Mouse (Mus musculus): ENCODE measurements at regions not wholly inside any gene's neighbourhood (a gene's known extent, or its start where the extent isn't known, plus 50 kb on each side); places are given as distances from the start of the nearest gene placed in this dataset.

DNA sequence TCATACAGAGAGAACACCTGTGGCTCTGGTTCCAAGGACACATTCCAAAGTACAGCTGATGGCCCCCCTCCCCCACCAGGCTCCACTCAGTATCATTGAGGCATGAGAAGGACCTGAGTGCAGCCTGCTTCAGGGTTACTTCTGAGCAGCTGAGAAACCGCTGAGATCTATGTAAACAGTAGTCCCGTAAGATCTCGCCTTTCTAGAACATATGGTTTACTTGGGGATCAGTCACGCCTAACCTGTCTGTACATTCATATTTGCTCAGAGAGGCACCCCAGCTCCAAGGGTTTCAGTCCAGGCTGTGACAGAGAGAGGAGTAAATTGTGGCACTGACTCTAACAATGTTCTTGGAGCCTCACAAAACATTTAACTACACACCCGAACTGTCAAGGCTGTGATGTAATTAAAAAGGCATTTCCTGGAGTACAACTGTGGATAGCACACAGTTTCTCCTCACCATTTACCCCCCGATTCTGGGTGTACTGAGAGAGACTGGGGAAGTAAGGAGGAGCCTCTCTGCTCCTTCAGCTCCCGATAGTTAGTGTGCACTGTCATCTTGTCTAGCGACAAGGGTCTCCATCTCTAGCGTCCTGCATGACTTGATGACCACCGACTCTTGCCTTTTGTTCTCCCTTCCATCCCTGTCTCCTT lies 155.7 kb downstream of the Dad1 start:
- DNase-seq (ENCODE audit: low spot score in 2 of 2) = no peak

DNA sequence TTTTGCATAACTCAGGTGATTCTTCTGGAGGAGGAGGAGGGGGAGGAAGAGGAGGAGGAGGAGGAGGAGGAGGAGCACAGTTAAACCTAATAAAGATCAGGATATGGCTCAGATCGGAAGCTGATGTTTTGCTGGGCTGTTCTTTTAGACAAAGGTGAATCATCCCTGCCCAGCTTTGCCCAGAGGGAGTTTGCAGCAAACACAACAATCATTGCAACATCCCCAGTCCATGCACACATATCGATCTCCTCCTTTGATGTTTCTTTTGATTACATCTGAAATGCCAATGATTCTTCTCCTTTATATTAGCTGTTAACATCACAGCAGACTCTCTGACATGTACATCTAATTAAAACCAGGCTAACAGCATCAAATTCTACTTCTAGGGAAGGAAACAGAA lies 156.9 kb downstream of the Dad1 start:
- DNase-seq (ENCODE audit: low spot score in 2 of 2) = no peak

DNA sequence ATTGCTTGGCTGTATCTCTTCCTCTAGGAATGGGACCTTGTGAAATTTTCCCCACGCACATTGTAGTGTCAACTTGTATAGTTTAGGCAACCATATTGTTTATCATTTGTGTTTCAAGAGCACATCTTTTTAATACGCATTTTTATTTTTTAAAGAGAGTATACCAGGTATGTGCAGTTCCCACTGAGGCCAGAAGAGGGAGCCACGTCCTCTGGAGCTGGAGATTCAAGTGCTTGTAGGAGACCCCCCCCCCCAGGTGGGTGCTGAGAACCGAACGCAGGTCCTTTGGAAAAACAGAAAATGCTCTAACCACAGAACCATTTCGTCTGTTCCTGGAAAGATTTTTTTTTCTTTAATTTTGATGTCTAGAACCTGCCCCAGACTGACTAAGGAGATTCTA lies 161.5 kb downstream of the Dad1 start:
- DNase-seq (ENCODE audit: low spot score in 2 of 2) = no peak

DNA sequence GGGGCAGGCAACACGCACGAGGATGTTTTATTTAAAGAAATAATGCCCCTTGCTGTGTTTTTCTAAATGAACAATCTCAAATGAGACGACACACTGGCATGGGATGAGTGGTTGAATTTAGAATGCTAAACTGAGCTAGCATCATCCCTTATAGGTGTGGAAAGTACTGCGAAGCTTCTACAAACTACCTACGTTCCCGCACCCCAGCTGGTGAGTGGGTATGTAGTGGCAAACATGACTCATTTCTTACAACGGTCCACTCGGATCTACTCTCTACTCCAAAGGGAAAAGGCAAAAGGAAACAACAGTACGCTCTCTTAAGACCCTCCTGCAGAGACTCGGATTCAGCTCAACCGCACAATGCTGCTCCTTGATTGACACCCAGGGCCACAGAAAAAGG lies 167.2 kb downstream of the Dad1 start:
- DNase-seq (ENCODE audit: low spot score in 2 of 2) = peak; percentile 82 to 89

DNA sequence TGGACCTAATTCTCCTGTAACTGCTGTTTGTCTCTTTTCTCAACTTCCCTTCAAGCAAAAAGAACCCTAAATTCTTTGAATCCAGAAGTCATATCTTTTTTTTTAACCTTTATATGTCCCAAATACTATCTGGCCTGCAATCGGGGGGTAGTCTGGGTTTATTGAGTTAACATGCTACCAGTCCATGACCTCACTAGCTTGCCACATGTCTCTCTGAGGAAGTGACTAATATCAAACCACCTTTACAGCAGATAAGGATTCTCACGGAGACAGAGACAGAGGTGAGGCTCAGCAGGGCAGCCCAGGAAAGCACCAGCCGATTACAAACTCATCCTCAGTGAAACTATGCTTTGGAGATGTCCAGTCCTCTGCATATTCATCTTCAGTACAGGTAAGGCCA lies 179.2 kb downstream of the Dad1 start:
- no peak for DNase-seq (ENCODE audit: low spot score in 2 of 2)

DNA sequence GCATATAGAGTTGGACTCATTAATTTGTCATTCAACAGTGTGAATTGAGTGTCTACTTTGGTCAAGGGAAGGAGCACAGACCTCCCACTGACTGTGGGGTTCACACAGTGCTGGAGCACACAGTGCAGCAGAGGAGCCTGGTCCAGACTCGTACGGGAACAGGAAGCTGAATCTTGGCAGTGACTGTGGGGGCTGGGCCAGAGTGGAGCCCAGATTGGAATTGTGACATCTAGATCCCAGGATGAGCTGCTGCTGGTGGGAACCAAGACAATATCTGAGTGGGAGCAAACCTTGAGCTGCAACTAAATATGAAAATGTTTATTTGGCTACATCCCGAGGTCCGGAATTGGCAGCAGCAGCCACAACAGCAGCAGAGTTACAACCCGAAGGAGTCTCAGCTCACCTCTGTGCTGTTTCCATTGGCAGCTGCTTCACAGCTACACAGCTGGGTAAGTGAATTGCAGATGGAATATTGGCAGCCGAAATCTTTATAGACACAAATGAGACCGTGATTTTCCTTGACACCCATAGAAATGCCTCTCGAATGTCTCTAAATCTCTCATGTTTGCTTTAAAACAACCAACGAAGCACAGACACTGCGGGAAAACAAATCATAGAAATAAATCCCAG lies 181.5 kb downstream of the Dad1 start:
- no peak for DNase-seq (ENCODE audit: low spot score in 2 of 2)

DNA sequence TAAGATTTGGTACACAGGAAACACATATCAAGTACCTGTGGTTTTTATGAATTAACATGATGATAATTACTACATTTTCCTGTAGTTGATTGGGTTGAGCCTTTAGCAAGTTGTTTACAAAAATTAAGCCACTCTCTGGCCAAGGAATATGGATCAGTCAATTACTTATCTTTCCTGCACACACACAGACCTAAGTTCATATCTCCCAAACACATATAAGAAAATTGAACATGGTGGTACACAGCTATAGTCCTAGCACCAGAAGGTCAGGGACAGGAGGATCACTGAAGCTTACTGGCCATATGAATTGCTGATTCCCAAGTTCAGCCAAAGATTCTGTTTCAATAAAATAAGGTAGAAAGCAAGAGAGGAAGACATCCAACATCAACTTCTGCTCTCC lies 183.7 kb downstream of the Dad1 start:
- no peak for DNase-seq (ENCODE audit: low spot score in 2 of 2)

DNA sequence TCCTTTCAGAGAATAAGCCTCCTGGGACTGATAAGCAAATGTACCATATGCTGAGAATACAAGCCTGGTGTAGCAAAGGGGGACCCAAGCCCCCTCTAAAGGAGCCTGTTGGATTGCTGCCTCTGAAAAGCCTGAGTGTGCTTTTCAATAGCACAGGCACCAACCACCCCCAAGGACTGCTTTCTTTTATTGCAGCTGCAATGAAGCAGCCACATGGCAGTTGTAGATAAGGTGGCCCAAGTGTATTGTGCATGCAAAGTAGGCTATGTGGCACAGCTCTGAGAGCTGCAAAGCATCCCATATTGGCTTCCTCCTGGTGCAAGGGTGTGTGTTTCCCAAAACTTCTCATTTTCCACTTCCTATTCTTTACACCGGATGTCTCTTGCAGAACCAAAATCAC lies 185.2 kb downstream of the Dad1 start:
- no peak for DNase-seq (ENCODE audit: low spot score in 2 of 2)

DNA sequence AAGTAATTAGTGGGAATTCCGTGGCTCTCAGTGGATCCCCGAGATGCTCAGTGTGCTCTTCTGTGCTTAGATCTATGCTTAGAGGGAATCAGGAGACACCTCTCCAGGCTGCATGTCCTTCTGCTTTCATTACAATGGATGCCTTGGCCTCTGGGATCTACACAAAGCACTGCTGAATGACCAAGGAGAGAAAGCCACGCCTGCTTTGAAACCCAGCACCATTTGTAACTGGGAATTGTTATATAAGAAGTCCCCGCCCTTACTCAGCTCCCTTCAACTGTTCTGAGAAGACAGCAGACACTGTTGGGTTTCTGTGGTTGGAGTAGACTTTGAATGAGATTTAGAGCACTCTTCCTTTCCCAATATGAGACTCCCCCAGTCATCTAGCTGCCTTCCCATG lies 188.4 kb downstream of the Dad1 start:
- DNase-seq (ENCODE audit: low spot score in 2 of 2) = no peak

DNA sequence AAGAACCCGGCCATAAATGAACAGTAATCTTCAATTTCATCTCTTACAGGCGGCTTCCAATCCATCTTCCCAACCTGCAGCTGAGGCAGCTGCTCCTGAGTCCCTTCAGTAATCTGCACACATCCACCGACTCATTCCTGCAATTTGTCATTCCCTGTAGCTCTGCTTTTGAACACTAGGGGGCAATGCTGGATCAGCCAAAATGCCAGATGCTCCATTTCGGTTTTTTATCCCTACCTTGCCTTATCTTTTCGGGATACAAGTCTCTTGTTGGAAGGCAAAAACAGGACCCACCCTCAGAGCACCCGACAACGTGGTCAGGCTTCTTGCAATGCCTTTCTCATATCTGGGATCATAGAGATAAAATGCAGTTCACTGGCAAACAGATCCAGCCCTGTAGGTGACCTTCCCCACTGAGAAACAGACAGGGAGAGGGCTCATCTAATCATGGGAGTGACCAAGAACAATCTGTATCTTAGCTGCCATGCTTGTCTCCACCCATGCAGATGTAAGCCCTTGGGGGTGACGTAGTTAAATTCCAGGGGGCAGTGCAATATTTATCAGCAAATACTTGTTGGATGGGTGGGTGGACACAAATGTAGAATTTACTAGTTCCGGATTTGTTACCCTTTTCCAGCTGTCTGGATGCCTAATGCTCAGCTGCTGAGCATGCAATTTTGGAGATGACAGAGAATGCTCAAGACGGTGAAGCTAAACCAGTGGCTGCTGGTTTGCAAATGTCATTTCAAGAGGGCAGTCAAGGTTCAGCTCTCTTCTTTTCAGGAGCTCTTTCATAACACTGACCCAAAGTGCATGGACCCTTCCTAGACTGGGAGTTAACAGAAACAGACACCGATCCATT lies 189.1 kb downstream of the Dad1 start:
- peak; percentile 90 to 93 for DNase-seq (ENCODE audit: low spot score in 2 of 2)

DNA sequence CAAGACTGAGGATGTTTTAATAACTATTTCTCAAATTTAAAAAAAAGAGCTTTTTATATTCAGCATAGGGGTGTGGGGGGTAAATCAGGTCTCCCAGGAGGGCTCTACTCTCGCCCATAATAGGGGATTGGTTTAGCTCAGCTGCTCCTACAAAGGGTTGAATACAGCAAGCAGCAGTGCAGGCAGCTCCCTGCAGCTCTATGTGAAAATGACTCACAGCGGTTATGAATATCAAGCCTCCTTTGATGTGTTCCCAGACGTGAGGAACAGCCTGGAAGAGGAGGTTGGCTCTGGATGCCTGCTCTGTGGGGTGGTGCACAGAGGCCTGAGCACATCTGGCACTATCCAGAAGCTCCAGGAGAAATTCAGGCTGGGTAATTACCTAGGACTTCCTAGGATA lies 192.3 kb downstream of the Dad1 start:
- no peak for DNase-seq (ENCODE audit: low spot score in 2 of 2)

DNA sequence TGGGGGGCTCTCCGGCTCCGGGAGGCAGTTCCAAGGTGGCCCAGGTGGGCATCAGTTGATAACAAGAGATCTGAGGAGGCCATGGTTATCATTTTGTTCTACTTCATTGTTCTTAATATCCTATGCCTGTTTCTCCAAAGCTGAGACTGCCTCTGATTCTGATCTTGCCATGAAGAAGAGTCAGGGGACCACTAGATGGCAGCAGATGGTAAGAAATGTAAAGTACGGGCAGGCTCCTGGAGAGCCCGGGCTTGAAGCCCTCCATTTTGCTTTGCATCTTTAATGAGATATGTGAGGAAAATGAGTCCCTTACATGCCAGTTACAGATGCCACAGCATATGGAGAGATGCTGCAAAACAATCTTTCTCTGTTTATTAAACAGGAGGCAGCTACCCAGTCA lies 194.1 kb downstream of the Dad1 start:
- DNase-seq (ENCODE audit: low spot score in 2 of 2) = peak; percentile 86 to 89

DNA sequence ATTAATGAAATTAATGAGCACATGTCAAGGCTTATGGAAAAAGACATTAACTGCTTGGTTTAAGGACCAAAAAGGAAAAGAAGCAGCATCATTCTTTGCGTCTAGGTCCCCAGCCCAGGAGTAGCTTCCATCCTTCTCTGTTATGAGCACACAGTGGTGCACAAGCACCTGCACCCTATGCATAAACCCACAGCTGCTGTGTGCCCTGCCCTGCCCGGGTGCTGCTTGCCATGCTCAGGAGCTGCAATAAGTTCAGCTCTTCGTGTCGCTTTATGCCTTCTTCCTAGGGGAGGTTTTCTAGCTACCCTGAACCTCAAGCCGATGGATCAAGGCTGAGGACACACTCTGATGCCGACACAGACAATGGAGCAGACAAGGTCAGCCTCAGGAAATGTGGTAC lies 194.8 kb downstream of the Dad1 start:
- no peak for DNase-seq (ENCODE audit: low spot score in 2 of 2)

DNA sequence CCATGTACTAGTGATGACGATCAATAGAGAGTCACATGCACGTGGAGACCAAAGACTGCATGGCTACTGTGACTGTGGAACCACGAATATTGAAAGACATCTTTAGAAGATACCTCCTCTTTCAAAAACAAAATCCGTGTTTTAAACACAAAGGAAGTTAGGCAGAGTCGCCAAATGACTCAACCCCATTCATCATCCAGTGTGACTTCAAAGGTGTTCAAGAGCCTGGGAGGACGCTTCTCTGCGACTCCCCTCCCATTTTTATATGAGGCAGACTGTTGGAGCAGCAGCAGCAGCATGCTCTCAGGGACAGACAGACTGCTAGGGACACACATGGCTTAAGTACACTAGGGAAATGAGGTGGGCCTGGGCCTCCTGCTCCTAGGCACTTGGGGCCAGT lies 197.2 kb downstream of the Dad1 start:
- DNase-seq (ENCODE audit: low spot score in 2 of 2) = no peak

DNA sequence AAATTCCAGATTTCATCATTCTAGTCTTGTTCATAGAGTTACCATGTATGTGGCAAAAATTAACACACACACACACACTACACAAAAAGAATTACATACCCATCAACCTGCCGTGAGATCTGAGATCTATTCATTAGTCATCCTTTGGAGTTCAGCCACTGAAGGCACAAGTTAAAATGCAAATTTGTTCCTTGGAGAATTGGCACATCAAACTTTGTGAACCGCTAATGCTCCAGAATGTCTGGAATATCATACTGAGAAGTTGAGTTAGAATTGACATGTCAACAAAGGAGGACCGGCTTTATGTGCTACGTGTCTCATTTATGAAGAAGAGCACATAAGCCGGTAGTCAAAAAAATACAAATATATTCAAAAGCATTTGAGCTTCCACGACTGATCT lies 198.5 kb downstream of the Dad1 start:
- no peak for DNase-seq (ENCODE audit: low spot score in 2 of 2)

DNA sequence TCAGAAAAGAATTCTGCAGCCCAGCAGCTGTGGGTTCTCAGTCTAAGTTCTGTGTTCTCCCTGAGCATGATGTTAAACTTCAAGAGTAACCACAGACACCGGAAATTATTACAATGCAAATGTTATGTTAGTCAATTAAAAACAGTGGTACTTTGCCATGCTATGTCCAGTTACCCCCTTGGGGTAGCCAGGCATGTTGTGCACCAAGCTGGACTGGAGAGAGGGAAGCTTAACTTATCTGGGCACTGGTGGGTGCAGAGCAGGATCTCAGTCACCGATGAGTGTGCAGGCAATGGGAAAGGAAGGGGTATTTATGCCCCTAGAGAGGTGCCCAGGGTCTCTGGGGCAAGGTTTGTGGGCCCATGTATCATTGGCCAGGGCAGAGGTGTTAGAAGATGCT lies 211.6 kb downstream of the Dad1 start:
- no peak for DNase-seq (ENCODE audit: low spot score in 2 of 2)

DNA sequence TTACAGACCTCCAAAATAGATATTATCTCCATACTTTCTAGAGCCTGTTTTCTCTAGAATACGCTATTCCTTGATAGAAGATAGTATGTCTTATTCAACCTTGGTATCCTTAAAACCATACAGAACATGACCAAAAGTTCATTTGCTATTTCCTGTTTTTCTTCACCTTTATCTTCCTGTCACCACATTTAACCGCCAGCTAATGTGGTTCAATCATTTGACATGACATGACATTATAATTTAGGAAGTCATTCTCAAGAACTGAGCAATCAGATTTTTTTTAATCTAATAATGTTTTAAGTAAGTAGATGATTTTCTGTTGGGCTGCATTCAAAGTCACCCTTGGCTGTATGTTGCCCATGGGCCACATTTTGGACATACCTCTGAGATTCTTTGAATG lies 213.3 kb downstream of the Dad1 start:
- DNase-seq (ENCODE audit: low spot score in 2 of 2) = no peak

DNA sequence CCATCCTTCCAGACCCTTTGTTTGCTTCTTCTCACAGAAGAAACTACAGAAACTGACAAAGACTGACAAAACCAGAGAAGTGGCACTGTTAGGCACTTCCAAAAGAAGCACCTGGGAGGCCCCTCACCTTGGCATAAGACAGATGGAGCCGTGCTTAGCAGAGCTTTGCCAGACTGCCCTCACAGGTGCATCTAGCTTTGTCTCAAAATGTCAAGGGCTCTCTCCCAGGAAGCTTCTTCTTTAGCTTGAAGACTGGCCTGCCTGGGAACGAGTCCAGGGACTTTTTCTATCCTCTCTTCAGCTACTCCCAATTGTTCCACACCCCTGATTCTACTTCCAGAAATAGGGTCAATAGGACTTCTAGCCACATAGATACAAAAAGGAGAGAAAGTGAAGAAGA lies 219.4 kb downstream of the Dad1 start:
- DNase-seq (ENCODE audit: low spot score in 2 of 2) = no peak

DNA sequence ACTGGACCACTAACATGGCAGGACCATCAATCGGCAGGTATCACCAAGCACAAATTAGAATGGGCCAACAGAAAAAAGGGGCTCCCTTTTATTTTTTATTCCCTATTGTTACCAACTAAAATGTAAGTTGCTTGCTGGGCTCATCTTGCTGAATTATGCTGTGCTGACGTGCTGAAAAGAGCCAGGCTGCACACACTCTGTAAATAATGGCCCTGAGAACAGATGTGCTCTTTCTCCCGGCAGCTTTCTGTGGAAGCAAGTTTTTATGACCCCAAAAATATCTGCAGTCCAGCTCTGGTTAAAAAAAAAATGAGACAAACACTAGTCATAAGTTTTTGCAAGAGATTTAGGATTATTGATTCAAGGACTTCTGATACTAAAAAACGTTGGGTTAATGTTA lies 230.4 kb downstream of the Dad1 start:
- no peak for DNase-seq (ENCODE audit: low spot score in 2 of 2)

DNA sequence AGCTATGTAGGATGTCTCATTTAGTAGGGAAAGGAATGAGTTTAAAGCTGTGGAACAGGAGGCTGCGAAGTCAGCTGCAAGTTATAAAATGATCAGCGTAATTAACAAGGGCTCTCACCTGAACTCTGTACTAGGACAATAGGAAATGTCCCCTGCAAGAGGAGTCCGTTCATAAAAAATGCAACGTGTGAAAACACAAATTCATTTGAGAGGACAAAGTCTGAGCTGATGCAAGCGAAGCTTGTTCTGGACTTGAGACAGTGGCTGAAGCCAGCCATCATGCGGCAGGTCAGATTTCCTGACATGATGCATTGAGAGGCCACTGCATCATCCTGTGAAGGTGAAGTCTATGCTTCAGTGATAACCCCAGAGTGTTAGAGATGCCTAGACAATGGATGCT lies 232.5 kb downstream of the Dad1 start:
- no peak for DNase-seq (ENCODE audit: low spot score in 2 of 2)

DNA sequence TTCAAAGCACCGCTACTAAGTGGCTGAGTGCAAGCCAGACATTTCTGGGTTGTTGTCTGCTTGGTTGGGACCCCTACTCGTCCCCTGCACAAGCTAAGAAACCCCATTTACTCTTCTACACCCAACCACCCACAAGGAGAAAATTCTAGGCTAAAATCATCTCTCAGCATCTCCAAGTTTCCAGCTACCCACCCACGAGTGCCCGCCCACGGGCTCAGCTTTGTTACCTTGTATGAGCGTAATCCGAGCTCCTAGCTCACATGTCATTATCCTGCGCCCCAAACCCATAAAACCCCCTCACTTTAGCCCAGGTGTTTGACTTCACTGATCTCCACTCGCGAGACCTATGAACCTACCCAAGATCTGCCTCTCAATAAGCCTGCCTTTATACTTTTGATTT lies 239.3 kb downstream of the Dad1 start:
- DNase-seq (ENCODE audit: low spot score in 2 of 2) = no peak

DNA sequence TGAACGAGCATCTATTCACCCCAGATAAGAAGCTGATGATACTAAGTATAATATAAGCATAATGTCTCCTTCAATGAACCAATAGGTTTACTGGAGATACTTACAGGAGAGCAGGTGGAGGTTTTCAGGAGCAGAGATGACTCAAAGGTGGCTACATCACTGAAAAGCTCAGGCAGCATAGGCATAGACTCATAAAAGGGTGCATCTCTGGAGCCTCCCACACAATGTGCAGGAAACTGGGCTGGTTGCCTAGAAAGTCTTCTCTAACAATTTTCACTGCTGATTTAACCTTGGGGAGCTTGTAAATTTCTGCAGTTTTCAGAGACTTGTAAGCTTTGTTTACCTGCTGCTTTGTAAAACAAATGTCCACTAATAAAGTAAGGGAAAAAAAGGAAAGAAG lies 251.8 kb downstream of the Dad1 start:
- peak; percentile 72 to 73 for DNase-seq (ENCODE audit: low spot score in 2 of 2)

DNA sequence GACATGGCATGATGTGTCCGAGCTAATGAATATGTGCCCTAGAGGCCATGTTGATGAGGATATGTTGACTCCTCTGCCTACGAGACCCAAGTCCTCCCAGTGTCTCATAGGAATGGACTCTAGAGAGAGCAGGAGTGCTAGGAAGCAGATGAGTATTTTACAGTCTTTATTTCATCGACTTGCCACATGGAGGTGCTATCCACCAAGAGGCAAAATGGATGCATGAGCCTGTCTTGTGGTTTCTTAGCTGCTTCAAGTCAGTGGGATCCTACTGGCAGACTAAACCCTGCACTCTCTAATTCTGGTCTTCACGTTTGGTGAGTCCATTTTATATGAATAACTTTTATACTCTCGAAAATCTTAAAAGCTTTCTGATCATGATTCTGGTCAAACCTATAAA lies 253.4 kb downstream of the Dad1 start:
- DNase-seq (ENCODE audit: low spot score in 2 of 2) = no peak
